Mouse (Mus musculus): Measurements from ENCODE around the gene Parp8. TPM values are rescaled to one million over a fixed set of nuclear protein-coding genes. Genes with fewer than 3 reads are reported as not detected.

Parp8 gene
- polyA plus RNA-seq, 1 experiment from 2014 or later = 6.3 TPM

DNA sequence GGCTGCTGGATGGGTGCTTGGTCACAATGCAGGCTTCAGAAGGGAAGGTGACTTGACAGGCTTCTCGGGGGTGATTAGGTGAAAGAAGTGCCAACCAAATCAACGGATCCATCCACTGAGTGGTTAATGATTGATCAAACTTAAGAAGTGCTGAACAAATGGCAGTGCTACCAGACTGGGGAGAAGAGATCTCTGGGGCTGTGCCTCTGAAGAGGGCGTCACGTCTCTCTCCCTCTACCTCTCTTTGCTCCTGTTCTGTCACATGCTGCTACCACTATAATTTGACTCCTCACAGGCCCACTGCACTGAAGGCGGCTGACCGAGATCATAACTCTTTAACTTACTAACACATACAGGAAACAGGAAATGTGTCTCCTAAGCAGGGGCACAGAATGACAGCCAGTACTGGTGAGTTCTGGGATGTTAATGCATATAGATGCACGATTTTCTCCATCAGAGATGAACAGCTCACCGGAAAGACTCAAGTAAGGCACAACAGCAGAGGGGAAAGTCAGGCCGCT, 140.9 kb downstream of the Parp8 start:
- H3K27me3 ChIP-seq (replicated peaks; ENCODE audit: control insufficient read depth, insufficient read depth, low read length) = no peaks in the 10 kb centered on the region
- DNase-seq (ENCODE audit: low spot score) = no peak
- H3K27ac ChIP-seq (ENCODE audit: low read depth, low read length) = no peak overlapping the region
- no peak overlapping the region for H3K4me2 ChIP-seq
- H3K9ac ChIP-seq (ENCODE audit: low read depth, low read length) = no peak overlapping the region
- no peaks in the 10 kb centered on the region for H3K4me1 ChIP-seq (replicated peaks; ENCODE audit: control insufficient read depth, insufficient read depth, low read length)
- 65% methylated on average over 9 of the region's 9 CpGs for WGBS
- no peaks in the 10 kb centered on the region for H3K9me3 ChIP-seq (ENCODE audit: control insufficient read depth, low read length)
- H3K36me3 ChIP-seq (ENCODE audit: control insufficient read depth, insufficient read depth, low read length) = no peaks in the 10 kb centered on the region
- H3K4me3 ChIP-seq (ENCODE audit: low read depth, low read length) = no peak overlapping the region
- no peak for ATAC-seq (replicated peaks; ENCODE audit: low FRiP score)

DNA sequence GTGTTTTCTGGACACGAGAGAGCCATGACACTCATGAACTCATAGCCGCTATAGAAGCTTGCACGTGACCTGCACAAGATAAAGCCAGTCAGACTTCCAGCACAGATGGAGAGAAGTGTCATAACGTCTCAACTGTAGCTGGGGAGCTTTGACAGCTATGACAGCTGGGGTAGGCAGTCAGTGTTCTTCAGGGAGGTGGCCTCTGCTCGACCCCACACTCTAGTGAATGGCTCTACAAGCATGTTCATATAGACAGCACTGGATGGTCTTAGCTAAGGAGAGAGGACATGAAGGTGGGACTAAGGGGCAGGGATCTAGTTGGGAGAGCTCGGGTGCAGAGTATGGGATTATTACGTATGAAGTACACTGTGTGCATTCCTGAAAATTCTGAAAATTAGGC, 143.1 kb downstream of the Parp8 start:
- Histone ChIP-seq H3K4me1 (replicated peaks; ENCODE audit: control insufficient read depth, insufficient read depth, low read length) (no peaks in the 10 kb centered on the region), H3K9ac (ENCODE audit: low read depth, low read length) (no peak overlapping the region), H3K4me2 (no peak overlapping the region), H3K4me3 (ENCODE audit: low read depth, low read length) (no peak overlapping the region), H3K9me3 (ENCODE audit: control insufficient read depth, low read length) (no peaks in the 10 kb centered on the region), H3K36me3 (ENCODE audit: control insufficient read depth, insufficient read depth, low read length) (no peaks in the 10 kb centered on the region), H3K27ac (ENCODE audit: low read depth, low read length) (no peak overlapping the region), H3K27me3 (replicated peaks; ENCODE audit: control insufficient read depth, insufficient read depth, low read length) (no peaks in the 10 kb centered on the region)
- DNase-seq (ENCODE audit: low spot score) (no peak), ATAC-seq (replicated peaks; ENCODE audit: low FRiP score) (no peak)
- WGBS = 74% methylated on average over 7 of the region's 7 CpGs

DNA sequence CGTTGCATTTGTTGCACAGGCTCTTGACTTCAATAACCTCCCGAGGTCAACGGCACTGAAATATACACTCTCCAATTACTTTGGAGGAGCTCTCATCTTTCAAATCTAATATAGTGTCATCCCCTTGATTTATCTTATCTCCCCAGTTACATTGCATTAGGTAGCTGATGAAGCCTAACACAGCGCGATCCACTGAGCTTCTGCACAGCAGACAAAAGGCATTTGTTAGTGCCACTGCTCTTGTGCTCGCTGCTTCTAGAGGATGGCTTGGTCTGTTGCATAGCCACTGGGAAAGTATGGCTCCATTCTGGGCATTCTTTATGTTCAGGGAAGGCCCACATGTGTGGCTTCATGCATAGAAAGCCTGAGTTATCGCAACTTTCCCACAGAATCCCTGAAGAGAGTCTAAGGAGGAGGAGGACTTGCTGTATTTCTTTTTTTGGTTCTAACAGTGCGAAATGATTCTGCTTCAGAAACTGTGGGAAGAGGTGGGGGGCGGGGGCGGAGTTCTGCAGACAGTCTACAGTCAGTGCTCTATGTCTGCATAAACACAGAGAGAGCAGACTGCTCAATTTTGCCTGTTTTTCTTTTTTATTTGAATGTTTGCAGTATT, 145.7 kb downstream of the Parp8 start:
- no peak overlapping the region for H3K27ac ChIP-seq (ENCODE audit: low read depth, low read length)
- no peak for ATAC-seq (replicated peaks; ENCODE audit: low FRiP score)
- no peaks in the 10 kb centered on the region for H3K27me3 ChIP-seq (replicated peaks; ENCODE audit: control insufficient read depth, insufficient read depth, low read length)
- no peaks in the 10 kb centered on the region for H3K4me1 ChIP-seq (replicated peaks; ENCODE audit: control insufficient read depth, insufficient read depth, low read length)
- WGBS = 86% methylated on average over 10 of the region's 10 CpGs
- no peaks in the 10 kb centered on the region for H3K36me3 ChIP-seq (ENCODE audit: control insufficient read depth, insufficient read depth, low read length)
- H3K4me2 ChIP-seq = no peak overlapping the region
- H3K9me3 ChIP-seq (ENCODE audit: control insufficient read depth, low read length) = no peaks in the 10 kb centered on the region
- H3K4me3 ChIP-seq (ENCODE audit: low read depth, low read length) = no peak overlapping the region
- H3K9ac ChIP-seq (ENCODE audit: low read depth, low read length) = no peak overlapping the region
- DNase-seq (ENCODE audit: low spot score) = no peak

DNA sequence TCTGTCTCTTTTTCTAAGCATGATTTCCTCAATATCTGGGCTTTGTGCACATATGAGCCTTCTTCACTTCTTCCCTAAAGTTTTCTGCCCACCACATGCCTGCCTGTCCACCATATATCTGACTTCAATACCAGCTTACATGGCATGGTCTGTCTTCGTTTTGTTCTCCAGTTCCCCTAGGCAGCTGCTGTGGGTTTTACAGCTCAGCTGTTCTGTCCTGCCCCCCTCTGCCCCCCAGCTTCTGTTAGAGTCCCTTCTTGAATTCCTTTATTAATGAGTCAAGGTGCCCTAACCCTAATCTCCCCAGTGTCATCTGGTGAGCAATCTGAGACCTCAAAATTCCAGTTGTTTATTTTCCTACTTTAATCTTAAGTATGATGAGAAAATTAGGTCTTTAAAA, 155.1 kb downstream of the Parp8 start:
- ATAC-seq (replicated peaks; ENCODE audit: low FRiP score) (no peak), DNase-seq (ENCODE audit: low spot score) (no peak)
- no peak overlapping the region for H3K27ac ChIP-seq (ENCODE audit: low read depth, low read length)
- no peaks in the 10 kb centered on the region for H3K36me3 ChIP-seq (ENCODE audit: control insufficient read depth, insufficient read depth, low read length)
- H3K9ac ChIP-seq (ENCODE audit: low read depth, low read length) = no peak overlapping the region
- no peaks in the 10 kb centered on the region for H3K9me3 ChIP-seq (ENCODE audit: control insufficient read depth, low read length)
- H3K4me3 ChIP-seq (ENCODE audit: low read depth, low read length) = no peak overlapping the region
- no peaks in the 10 kb centered on the region for H3K27me3 ChIP-seq (replicated peaks; ENCODE audit: control insufficient read depth, insufficient read depth, low read length)
- no peaks in the 10 kb centered on the region for H3K4me1 ChIP-seq (replicated peaks; ENCODE audit: control insufficient read depth, insufficient read depth, low read length)
- 59% methylated on average over 1 of the region's 1 CpGs for WGBS
- no peak overlapping the region for H3K4me2 ChIP-seq

DNA sequence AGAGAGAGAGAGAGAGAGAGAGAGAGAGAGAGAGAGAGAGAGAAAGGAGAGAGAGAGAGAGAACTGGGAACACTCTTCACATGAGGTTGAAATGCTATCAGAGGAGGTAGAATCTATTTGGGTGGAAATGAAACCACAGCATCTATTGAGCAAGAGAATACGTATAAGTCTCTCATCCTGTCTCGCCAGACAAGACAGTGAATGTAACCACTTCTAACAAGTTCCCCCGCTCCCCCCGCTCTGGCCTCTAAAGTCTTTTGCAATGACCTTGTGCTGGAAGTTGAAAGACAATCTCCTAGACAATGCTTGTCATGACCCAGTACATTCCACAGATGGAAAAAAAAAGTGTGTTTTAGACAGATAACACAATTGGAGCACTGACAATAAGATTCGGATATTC, 181.4 kb downstream of the Parp8 start:
- ATAC-seq (replicated peaks; ENCODE audit: low FRiP score) (no peak), DNase-seq (ENCODE audit: low spot score) (no peak)
- no peak overlapping the region for H3K27ac ChIP-seq (ENCODE audit: low read depth, low read length)
- H3K4me2 ChIP-seq = no peak overlapping the region
- H3K4me3 ChIP-seq (ENCODE audit: low read depth, low read length) = no peak overlapping the region
- no peaks in the 10 kb centered on the region for H3K36me3 ChIP-seq (ENCODE audit: control insufficient read depth, insufficient read depth, low read length)
- H3K4me1 ChIP-seq (replicated peaks; ENCODE audit: control insufficient read depth, insufficient read depth, low read length) = no peaks in the 10 kb centered on the region
- 69% methylated on average over 5 of the region's 5 CpGs for WGBS
- H3K9me3 ChIP-seq (ENCODE audit: control insufficient read depth, low read length) = no peaks in the 10 kb centered on the region
- no peak overlapping the region for H3K9ac ChIP-seq (ENCODE audit: low read depth, low read length)
- H3K27me3 ChIP-seq (replicated peaks; ENCODE audit: control insufficient read depth, insufficient read depth, low read length) = no peaks in the 10 kb centered on the region

DNA sequence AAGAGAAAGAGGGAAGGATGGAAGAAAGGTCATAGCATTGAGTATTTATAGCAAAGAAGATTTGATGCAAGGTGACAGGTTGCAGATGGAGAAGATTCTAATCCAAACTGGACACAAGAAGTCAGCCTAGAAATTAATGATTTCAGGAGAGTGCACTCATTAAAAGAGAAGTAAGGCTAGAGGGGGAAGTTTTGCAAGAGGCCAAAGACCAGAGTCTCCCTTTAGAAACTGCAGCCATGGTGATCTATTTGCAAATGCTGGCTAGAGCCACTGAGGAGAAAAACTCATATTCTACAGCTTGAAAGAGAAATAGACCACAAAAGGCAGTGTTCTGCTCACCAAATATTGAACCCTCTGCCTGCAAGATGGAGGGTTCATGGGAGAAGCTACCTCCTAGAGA, 194.4 kb downstream of the Parp8 start:
- no peaks in the 10 kb centered on the region for H3K9me3 ChIP-seq (ENCODE audit: control insufficient read depth, low read length)
- ATAC-seq (replicated peaks; ENCODE audit: low FRiP score) (no peak), DNase-seq (ENCODE audit: low spot score) (no peak)
- no peak overlapping the region for H3K27ac ChIP-seq (ENCODE audit: low read depth, low read length)
- H3K36me3 ChIP-seq (ENCODE audit: control insufficient read depth, insufficient read depth, low read length) = no peaks in the 10 kb centered on the region
- H3K4me2 ChIP-seq = no peak overlapping the region
- H3K4me3 ChIP-seq (ENCODE audit: low read depth, low read length) = no peak overlapping the region
- H3K9ac ChIP-seq (ENCODE audit: low read depth, low read length) = no peak overlapping the region
- H3K4me1 ChIP-seq (replicated peaks; ENCODE audit: control insufficient read depth, insufficient read depth, low read length) = no peaks in the 10 kb centered on the region
- no peaks in the 10 kb centered on the region for H3K27me3 ChIP-seq (replicated peaks; ENCODE audit: control insufficient read depth, insufficient read depth, low read length)

DNA sequence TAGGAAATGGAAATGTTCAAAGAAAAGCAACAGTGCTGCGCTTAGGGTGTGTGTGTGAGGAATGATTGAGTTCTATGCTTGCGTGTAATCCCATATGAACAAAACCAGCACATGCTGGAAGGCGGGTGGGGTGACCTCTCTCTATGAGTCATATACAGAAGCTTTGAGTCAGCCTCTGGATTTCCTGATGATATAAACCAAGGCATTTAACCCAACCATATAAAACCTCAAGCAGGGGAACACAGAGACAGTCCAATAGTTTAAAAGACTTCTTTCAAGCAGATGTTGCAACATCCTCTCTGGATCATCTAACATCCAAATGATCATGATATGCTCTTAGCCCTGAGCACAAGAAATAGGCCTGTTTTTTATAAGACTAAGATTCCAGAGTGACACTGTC, 196.3 kb downstream of the Parp8 start:
- WGBS = 88% methylated on average over 3 of the region's 3 CpGs
- Histone ChIP-seq H3K27ac (ENCODE audit: low read depth, low read length) (no peak overlapping the region), H3K9me3 (ENCODE audit: control insufficient read depth, low read length) (no peaks in the 10 kb centered on the region), H3K36me3 (ENCODE audit: control insufficient read depth, insufficient read depth, low read length) (no peaks in the 10 kb centered on the region), H3K4me1 (replicated peaks; ENCODE audit: control insufficient read depth, insufficient read depth, low read length) (no peaks in the 10 kb centered on the region), H3K4me3 (ENCODE audit: low read depth, low read length) (no peak overlapping the region), H3K9ac (ENCODE audit: low read depth, low read length) (no peak overlapping the region), H3K4me2 (no peak overlapping the region), H3K27me3 (replicated peaks; ENCODE audit: control insufficient read depth, insufficient read depth, low read length) (no peaks in the 10 kb centered on the region)
- DNase-seq (ENCODE audit: low spot score) (no peak), ATAC-seq (replicated peaks; ENCODE audit: low FRiP score) (no peak)

DNA sequence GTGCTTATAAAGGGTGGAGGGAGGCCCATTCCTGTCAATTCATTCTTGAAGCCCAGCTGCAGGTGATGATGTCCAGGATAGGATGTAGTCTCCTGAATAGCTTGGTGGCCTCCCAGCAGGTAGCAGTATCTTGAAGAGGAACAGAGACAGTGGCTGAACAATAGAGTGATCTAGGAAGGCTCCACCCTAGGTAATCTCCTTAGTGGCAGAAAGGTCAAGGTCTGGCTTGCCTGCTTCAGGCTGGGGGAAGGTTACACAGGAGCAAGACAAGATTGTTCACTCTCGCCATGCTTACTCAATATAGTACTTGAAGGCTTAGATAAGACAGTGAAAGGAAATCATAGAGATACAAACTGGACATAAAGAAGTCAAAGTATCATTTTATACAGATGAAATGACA, 213.9 kb downstream of the Parp8 start:
- no peak for ATAC-seq (replicated peaks; ENCODE audit: low FRiP score)
- Histone ChIP-seq H3K9me3 (ENCODE audit: control insufficient read depth, low read length) (no peaks in the 10 kb centered on the region), H3K4me2 (no peak overlapping the region), H3K36me3 (ENCODE audit: control insufficient read depth, insufficient read depth, low read length) (no peaks in the 10 kb centered on the region), H3K4me1 (replicated peaks; ENCODE audit: control insufficient read depth, insufficient read depth, low read length) (no peaks in the 10 kb centered on the region), H3K4me3 (ENCODE audit: low read depth, low read length) (no peak overlapping the region), H3K27me3 (replicated peaks; ENCODE audit: control insufficient read depth, insufficient read depth, low read length) (no peaks in the 10 kb centered on the region), H3K9ac (ENCODE audit: low read depth, low read length) (no peak overlapping the region), H3K27ac (ENCODE audit: low read depth, low read length) (no peak overlapping the region)
- WGBS = 63% methylated on average over 1 of the region's 1 CpGs
- no peak for DNase-seq (ENCODE audit: low spot score)
